ENCODE assay signal across 8 mouse cellular contexts in genomic region chr15:97054767-97055489, GRCm38 (mm10). TPM values are rescaled to one million over a fixed set of nuclear protein-coding genes. Genes with fewer than 3 reads are reported as not detected.
A peak's percentile ranks its signal among the peaks of the same experiment; 100 is the strongest.
DNase-seq lines count a peak whose midpoint lies in the region; ATAC-seq lines count a peak whose summit lies in the region.

No protein-coding gene starts in this region.

- H3K4me1 ChIP-seq in embryonic facial prominence, embryonic 13.5 days: peaks cover 15% of the 10 kb centered on the region; the same call in 1 of the 2 replicates
- H3K4me1 ChIP-seq in hindbrain, embryonic 11.5 days (replicated peaks; ENCODE audit: control insufficient read depth, insufficient read depth, low read length): no peaks in the 10 kb centered on the region
- peaks cover 13% of the 10 kb centered on the region; the same call in 1 of the 2 replicates for H3K4me1 ChIP-seq in midbrain, embryonic 13.5 days (replicated peaks)

- H3K27ac ChIP-seq in embryonic facial prominence, embryonic 13.5 days: no peak overlapping the region
- H3K27ac ChIP-seq in hindbrain, embryonic 11.5 days (ENCODE audit: low read depth, low read length): no peak overlapping the region
- no peak overlapping the region for H3K27ac ChIP-seq in midbrain, embryonic 13.5 days

- 37% methylated on average over 31 of the region's 31 CpGs for WGBS in embryonic facial prominence, embryonic 13.5 days
- 37% methylated on average over 31 of the region's 31 CpGs for WGBS in hindbrain, embryonic 11.5 days
- WGBS in midbrain, embryonic 13.5 days: 50% methylated on average over 31 of the region's 31 CpGs

- H3K27me3 ChIP-seq in embryonic facial prominence, embryonic 13.5 days: no peaks in the 10 kb centered on the region
- H3K27me3 ChIP-seq in hindbrain, embryonic 11.5 days (ENCODE audit: control insufficient read depth, insufficient read depth, low read length): no peaks in the 10 kb centered on the region
- H3K27me3 ChIP-seq in midbrain, embryonic 13.5 days: peaks cover 3% of the 10 kb centered on the region; the same call in 1 of the 2 replicates

- peak overlapping the region; percentile 50 for H3K4me3 ChIP-seq in embryonic facial prominence, embryonic 13.5 days
- peak overlapping the region; percentile 33 for H3K4me3 ChIP-seq in hindbrain, embryonic 11.5 days (ENCODE audit: low read depth, low read length)
- H3K4me3 ChIP-seq in midbrain, embryonic 13.5 days (replicated peaks): peak overlapping the region; percentile 31

- peak overlapping the region; percentile 61 for H3K9ac ChIP-seq in embryonic facial prominence, embryonic 13.5 days
- peak overlapping the region; percentile 31; the same call in 1 of the 2 replicates for H3K9ac ChIP-seq in hindbrain, embryonic 11.5 days (ENCODE audit: low read depth, low read length)
- no peak overlapping the region for H3K9ac ChIP-seq in midbrain, embryonic 13.5 days (replicated peaks)

- H3K4me2 ChIP-seq in embryonic facial prominence, embryonic 13.5 days: peak overlapping the region; percentile 65
- H3K4me2 ChIP-seq in hindbrain, embryonic 11.5 days (replicated peaks; ENCODE audit: low read depth, low read length): peak overlapping the region; percentile 54
- peak overlapping the region; percentile 54 for H3K4me2 ChIP-seq in midbrain, embryonic 13.5 days (replicated peaks)

- H3K9me3 ChIP-seq in embryonic facial prominence, embryonic 13.5 days: peaks cover 18% of the 10 kb centered on the region; the same call in 1 of the 2 replicates
- no peaks in the 10 kb centered on the region for H3K9me3 ChIP-seq in hindbrain, embryonic 11.5 days (ENCODE audit: control insufficient read depth, low read length)
- H3K9me3 ChIP-seq in midbrain, embryonic 13.5 days: peaks cover 14% of the 10 kb centered on the region

- intact Hi-C loops in left cerebral cortex, postnatal 4 days (cut with DNase I): no loop called here

- DNase-seq in cerebellum, postnatal 10 days: peak; percentile 8 to 9
- no peak for DNase-seq in cerebellum, postnatal 36 days
- DNase-seq in hindbrain, embryonic 11.5 days (ENCODE audit: low spot score): peak; percentile 35
- DNase-seq in layer of hippocampus, adult 8-10 months (ENCODE audit: low spot score in 2 of 2): no peak
- DNase-seq in left cerebral cortex, postnatal 4 days: no peak
- no peak for DNase-seq in thymus, postnatal 0 days (ENCODE audit: low spot score)

- H3K36me3 ChIP-seq in embryonic facial prominence, embryonic 13.5 days: no peaks in the 10 kb centered on the region
- H3K36me3 ChIP-seq in hindbrain, embryonic 11.5 days (ENCODE audit: control insufficient read depth, insufficient read depth, low read length): no peaks in the 10 kb centered on the region
- no peaks in the 10 kb centered on the region for H3K36me3 ChIP-seq in midbrain, embryonic 13.5 days

- no peak for ATAC-seq in embryonic facial prominence, embryonic 13.5 days (ENCODE audit: insufficient number of reproducible peaks, insufficient read depth, low FRiP score, low TSS enrichment, low read depth)
- no peak for ATAC-seq in hindbrain, embryonic 11.5 days (ENCODE audit: low FRiP score)
- ATAC-seq in midbrain, embryonic 13.5 days: no peak

RNA-seq across cellular contexts. Expression of gene Slc38a4, which starts 0.8 kb away (rescaled TPM):
- polyA plus RNA-seq in embryonic facial prominence, embryonic 13.5 days (2015; fragmentation: Nextera tagmentation; extraction: Ambion mirVana): 46.9 and 47.8 TPM in 2 replicates
- 36.3 and 39.7 TPM in 2 replicates for polyA plus RNA-seq in hindbrain, embryonic 11.5 days (2014; fragmentation: Nextera tagmentation; extraction: Ambion mirVana)
- polyA plus RNA-seq in midbrain, embryonic 13.5 days (2015; fragmentation: Nextera tagmentation; extraction: Ambion mirVana): 3.9 and 4.0 TPM in 2 replicates
- total RNA-seq in layer of hippocampus, adult 8-10 months (2022): 1 to 10 TPM in 1 of 4 experiments, under 1 TPM in 3; 0.49 to 1.0 (median 0.77) TPM
- 1 to 10 TPM; 2.8 to 3.1 TPM for total RNA-seq in left cerebral cortex, postnatal 4 days (2021)
- 7.3 and 7.9 TPM in 2 replicates for polyA plus RNA-seq in thymus, postnatal 0 days (2015; fragmentation: Nextera tagmentation; extraction: Ambion mirVana)

Comparison
In these comparisons a context has a peak if more than half of its experiments do, and no peak if none do; other contexts are left out.
1. DNase-seq: peak in cerebellum, postnatal 10 days (2 of 2) and hindbrain, embryonic 11.5 days (single experiment); none in cerebellum, postnatal 36 days (0 of 2), layer of hippocampus, adult 8-10 months (0 of 2), left cerebral cortex, postnatal 4 days (single experiment) and thymus, postnatal 0 days (single experiment).
2. Peak in every context shown above with its lines, with median percentiles within 50 percentile points of each other: H3K4me2 ChIP-seq and H3K4me3 ChIP-seq.